Mouse (Mus musculus) heart, embryonic 11.5 days (tissue): ENCODE data around the gene Nudt4. TPM values are rescaled to one million over a fixed set of nuclear protein-coding genes. Genes with fewer than 3 reads are reported as not detected.

Experiments
- ATAC-seq: fragments of 200-750 bp; cut with Nextera tagmentation; replicated peaks from 2 replicates; pipeline ENCODE4 v1.8.0; 2017; ENCODE audit warnings: moderate library complexity; ENCODE audit not compliant: insufficient number of reproducible peaks, low FRiP score, low TSS enrichment
- H3K27ac ChIP-seq: fragments of 300-500 bp; sonication (generic); 2 replicates; pipeline ENCODE4 v1.5.1; 2014; ENCODE audit warnings: mild to moderate bottlenecking, low read depth, low read length
- H3K27me3 ChIP-seq: fragments of 300-500 bp; sonication (generic); 2 replicates; pipeline ENCODE4 v1.6.1; 2014; ENCODE audit warnings: mild to moderate bottlenecking, low read length, mixed read lengths; ENCODE audit not compliant: control insufficient read depth, insufficient read depth
- H3K36me3 ChIP-seq: fragments of 300-500 bp; sonication (generic); 2 replicates; pipeline ENCODE4 v1.6.1; 2014; ENCODE audit warnings: mild to moderate bottlenecking, low read length, moderate library complexity, mixed read lengths; ENCODE audit not compliant: control insufficient read depth, insufficient read depth
- H3K4me1 ChIP-seq: fragments of 300-500 bp; sonication (generic); 2 replicates; pipeline ENCODE4 v1.6.1; 2014; ENCODE audit warnings: low read length; ENCODE audit not compliant: control insufficient read depth, insufficient read depth
- H3K4me2 ChIP-seq: fragments of 300-500 bp; sonication (generic); 2 replicates; pipeline ENCODE4 v1.6.1; 2014; ENCODE audit warnings: mild to moderate bottlenecking, moderate library complexity
- H3K4me3 ChIP-seq: fragments of 300-500 bp; sonication (generic); 2 replicates; pipeline ENCODE4 v1.5.1; 2014; ENCODE audit warnings: low read depth, low read length
- H3K9ac ChIP-seq: fragments of 300-500 bp; sonication (generic); 2 replicates; pipeline ENCODE4 v1.6.1; 2014; ENCODE audit warnings: mild to moderate bottlenecking, low read depth, low read length, moderate library complexity
- H3K9me3 ChIP-seq: fragments of 300-500 bp; sonication (generic); replicated peaks from 2 replicates; pipeline ENCODE4 v1.6.1; 2016; ENCODE audit warnings: low read length; ENCODE audit not compliant: control insufficient read depth
- WGBS: fragments of 180-500 bp; shearing (Covaris S2); extraction: QIAGEN DNeasy Blood & Tissue Kit; methylation state at CpG from one replicate; pipeline ENCODE4 v1.1.7; 2014; ENCODE audit not compliant: insufficient replicate concordance; 5-methylcytosine and 5-hydroxymethylcytosine counted together
- polyA plus RNA-seq: library from polyadenylated mRNA; unstranded; fragments of >200 nt; fragmentation: Nextera tagmentation; extraction: Ambion mirVana; gene quantifications from 2 replicates; pipeline ENCODE4 v1.2.1, GENCODE M21; 2014

The Nudt4 gene
- polyA plus RNA-seq, 1 experiment from 2014 or later, result 147 TPM

DNA sequence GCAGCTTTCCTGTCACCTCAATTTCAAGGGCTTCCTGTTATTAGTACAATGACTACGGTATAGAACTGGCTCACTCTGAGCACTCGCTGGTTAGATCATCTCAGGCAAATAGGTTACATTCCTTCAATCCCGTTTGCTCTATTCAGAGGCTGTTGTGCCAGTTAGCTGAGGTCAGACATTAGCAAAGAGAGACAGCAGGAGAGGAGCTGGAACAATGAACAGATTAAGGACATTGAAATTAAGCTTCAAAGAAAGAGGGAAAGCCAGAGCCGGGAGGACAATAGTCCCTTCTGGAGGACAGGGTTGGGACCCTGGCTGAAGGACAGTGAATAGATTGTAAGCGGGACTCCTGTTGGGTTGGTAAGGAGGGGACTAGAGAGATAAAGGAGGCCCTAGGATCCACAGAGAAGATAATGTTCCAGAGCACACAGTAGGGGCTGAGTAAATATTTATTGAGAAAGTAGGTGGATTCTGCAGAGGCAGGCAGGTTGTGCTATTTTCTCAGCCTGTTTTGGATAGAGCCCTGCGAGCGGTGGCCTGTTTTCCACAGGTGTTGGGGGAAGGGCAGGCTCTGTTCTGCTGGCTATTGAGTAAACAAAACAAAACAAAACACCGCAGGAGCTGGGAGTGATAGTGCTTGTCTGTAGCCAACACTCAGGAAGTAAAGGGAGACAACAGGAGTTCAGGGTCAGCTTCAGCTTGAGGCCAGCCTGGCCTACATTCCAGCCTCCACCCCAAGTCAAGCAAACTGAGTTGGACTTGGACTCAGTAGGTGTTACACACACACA lies 32.1 kb upstream of the Nudt4 start:
- H3K4me1 ChIP-seq, result peaks cover 9% of the 10 kb centered on the region
- H3K4me2 ChIP-seq, result no peak overlapping the region; the same call in 1 of the 2 replicates
- WGBS, result 26% methylated on average over 8 of the region's 8 CpGs
- no peaks in the 10 kb centered on the region for H3K9me3 ChIP-seq
- H3K27me3 ChIP-seq, result no peaks in the 10 kb centered on the region
- H3K9ac ChIP-seq, result no peak overlapping the region
- H3K27ac ChIP-seq, result peak overlapping the region; percentile 32; the same call in 1 of the 2 replicates
- no peaks in the 10 kb centered on the region for H3K36me3 ChIP-seq
- no peak overlapping the region for H3K4me3 ChIP-seq
- ATAC-seq, result peak; percentile 44; the same call in 1 of the 2 replicates

DNA sequence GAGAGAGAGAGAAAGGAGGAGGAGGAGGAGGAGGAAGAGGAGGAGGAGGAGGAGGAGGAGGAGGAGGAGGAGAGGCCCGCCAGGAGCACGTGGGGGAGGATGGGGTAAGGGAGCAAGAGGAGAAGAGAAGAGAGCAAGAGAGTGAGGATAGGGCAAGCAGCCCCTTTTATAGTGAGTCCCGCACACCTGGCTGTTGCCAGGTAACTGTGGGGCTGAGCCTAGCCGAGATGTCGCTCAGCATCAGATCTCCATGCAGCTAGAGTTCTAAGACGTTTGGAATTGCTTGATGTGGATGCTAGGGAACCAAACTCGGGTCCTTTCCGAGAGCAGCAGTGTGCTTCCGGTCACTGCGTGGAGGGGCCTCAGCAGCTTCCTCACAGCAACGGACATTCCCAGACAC lies 30.5 kb upstream of the Nudt4 start:
- WGBS, result 56% methylated on average over 11 of the region's 11 CpGs
- Histone ChIP-seq H3K27ac (no peak overlapping the region), H3K4me1 (peaks cover 9% of the 10 kb centered on the region), H3K27me3 (no peaks in the 10 kb centered on the region), H3K9ac (no peak overlapping the region), H3K36me3 (no peaks in the 10 kb centered on the region), H3K4me3 (no peak overlapping the region), H3K9me3 (no peaks in the 10 kb centered on the region; the same call in 1 of the 2 replicates), H3K4me2 (no peak overlapping the region)
- no peak for ATAC-seq

DNA sequence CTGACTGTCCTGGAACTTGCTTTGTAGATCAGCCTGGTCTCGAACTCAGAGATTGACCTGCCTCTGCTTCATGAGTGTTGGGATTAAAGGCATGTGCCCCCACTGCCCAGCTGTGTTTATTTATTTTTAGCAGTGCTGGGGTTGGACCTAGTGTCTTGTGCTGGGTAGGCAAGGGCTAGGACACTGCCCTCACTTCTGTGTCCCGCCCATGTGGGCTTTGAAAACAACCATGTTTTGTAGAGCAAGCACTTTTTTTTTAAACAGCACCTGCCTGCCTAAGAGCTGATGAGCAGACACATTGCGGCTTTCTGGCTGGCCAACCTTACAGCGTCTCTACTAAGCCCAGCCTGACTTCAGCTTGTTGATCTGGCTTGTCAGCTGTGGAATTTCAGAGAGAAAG lies 27.3 kb upstream of the Nudt4 start:
- 81% methylated on average over 4 of the region's 4 CpGs for WGBS
- H3K4me1 ChIP-seq, result peaks cover 9% of the 10 kb centered on the region
- H3K4me2 ChIP-seq, result no peak overlapping the region
- H3K27ac ChIP-seq, result no peak overlapping the region
- ATAC-seq, result no peak
- no peaks in the 10 kb centered on the region for H3K27me3 ChIP-seq
- no peaks in the 10 kb centered on the region for H3K36me3 ChIP-seq
- H3K9ac ChIP-seq, result no peak overlapping the region
- no peaks in the 10 kb centered on the region; the same call in 1 of the 2 replicates for H3K9me3 ChIP-seq
- no peak overlapping the region for H3K4me3 ChIP-seq

DNA sequence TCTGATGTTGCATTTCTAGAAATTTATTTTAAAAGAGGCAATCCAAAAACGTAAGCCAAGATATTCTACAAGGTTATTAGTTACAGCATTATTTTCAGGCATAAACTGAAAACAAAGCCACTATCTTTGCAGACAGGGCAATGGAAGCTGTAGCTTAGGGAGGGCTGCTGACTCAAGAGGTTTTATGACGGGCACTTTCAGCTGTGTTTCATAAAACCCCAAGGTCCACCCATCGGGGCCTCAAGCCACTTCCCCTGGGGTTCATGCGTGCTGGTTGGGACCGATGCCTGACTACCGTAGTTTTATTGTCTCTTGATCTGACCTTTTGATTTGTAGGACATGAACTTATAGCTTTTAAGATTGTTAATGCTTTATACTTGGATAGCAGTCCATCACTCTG lies 26.2 kb upstream of the Nudt4 start:
- H3K4me3 ChIP-seq, result no peak overlapping the region
- H3K9me3 ChIP-seq, result no peaks in the 10 kb centered on the region; the same call in 1 of the 2 replicates
- H3K9ac ChIP-seq, result no peak overlapping the region
- no peaks in the 10 kb centered on the region for H3K27me3 ChIP-seq
- whole genome bisulfite sequencing, result 80% methylated on average over 6 of the region's 6 CpGs
- H3K36me3 ChIP-seq, result no peaks in the 10 kb centered on the region
- ATAC-seq, result no peak
- no peaks in the 10 kb centered on the region; the same call in 1 of the 2 replicates for H3K4me1 ChIP-seq
- H3K4me2 ChIP-seq, result no peak overlapping the region
- H3K27ac ChIP-seq, result no peak overlapping the region

DNA sequence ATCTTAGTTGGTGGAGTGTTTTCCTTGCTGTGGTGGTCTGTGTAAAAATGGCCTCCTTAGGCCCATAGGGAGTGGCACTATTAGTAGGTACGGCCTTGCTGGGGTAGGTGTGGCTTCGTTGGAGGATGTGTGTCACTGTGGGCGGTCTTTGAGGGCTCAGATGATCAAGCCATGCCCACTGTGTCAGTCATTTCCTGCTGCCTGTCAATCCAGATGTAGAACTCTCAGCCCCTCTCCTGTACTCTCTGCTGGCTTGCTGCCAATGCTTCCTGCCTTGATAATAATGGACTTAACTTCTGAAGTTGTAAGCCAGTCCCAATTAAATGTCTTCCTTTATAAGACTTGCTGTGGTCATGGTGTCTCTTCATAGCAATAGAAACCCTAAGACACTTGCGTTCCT lies 25.2 kb upstream of the Nudt4 start:
- Histone ChIP-seq H3K4me2 (no peak overlapping the region), H3K4me1 (no peaks in the 10 kb centered on the region), H3K36me3 (no peaks in the 10 kb centered on the region), H3K4me3 (no peak overlapping the region), H3K9me3 (no peaks in the 10 kb centered on the region; the same call in 1 of the 2 replicates), H3K27me3 (no peaks in the 10 kb centered on the region), H3K9ac (no peak overlapping the region), H3K27ac (no peak overlapping the region)
- no peak for ATAC-seq
- 88% methylated on average over 4 of the region's 4 CpGs for whole genome bisulfite sequencing

DNA sequence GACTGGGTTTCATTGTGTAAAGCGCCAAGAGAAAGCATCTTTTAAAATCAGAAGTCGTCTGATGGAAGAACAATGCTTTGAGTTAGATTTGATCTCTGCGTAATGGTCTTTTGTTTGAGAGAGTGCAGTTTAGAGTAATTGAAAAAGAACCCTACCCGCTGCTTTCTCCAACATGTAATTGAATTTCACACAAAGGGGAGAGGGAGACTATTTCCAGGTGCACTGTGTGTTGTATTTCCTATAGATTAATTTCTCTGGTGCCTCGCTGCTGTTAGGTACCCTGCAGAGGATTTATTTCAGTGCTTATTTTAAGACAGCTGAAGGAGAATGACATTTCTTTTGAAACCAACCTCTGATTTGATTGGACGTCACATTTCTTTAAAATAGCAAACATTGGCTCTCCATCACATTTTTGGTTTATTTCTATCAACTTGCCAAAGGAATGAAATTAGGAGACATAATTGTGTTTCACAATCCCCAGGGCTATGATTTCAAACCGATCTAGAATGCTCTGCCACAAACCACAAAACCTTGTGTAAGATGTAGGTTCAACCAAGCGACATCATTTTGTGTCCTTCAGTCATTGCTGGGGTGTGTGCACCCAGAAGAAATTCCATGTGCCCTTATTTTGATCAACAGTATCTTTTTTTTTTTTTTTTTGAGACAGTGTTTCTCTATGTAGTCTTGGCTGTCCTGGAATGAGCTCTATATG lies 23.7 kb upstream of the Nudt4 start:
- H3K9me3 ChIP-seq, result no peaks in the 10 kb centered on the region; the same call in 1 of the 2 replicates
- ATAC-seq, result no peak
- H3K9ac ChIP-seq, result no peak overlapping the region
- no peaks in the 10 kb centered on the region for H3K36me3 ChIP-seq
- no peaks in the 10 kb centered on the region for H3K4me1 ChIP-seq
- H3K4me3 ChIP-seq, result no peak overlapping the region
- H3K27ac ChIP-seq, result no peak overlapping the region
- no peaks in the 10 kb centered on the region for H3K27me3 ChIP-seq
- WGBS, result 82% methylated on average over 8 of the region's 8 CpGs
- no peak overlapping the region for H3K4me2 ChIP-seq

DNA sequence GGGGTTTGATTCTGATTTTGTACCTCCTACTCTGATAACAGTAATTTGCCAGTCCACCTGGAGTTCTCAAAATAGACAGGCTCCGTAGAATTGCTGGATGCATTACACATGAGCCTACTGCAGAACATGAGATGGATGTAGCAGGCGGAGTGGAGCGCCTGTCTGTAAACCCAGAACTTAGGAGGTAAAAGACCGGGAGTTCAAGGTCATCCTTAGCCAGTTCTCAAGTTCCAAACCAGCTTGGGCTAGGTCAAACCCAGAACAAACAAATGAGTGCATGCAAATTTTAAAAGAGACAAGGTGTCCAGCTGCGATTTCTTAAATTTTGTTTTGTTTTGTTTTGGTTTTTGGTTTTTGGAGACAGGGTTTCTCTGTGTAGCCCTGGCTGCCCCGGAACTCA lies 21.6 kb upstream of the Nudt4 start:
- no peak overlapping the region for H3K4me2 ChIP-seq
- no peaks in the 10 kb centered on the region for H3K4me1 ChIP-seq
- H3K4me3 ChIP-seq, result no peak overlapping the region
- H3K9me3 ChIP-seq, result no peaks in the 10 kb centered on the region; the same call in 1 of the 2 replicates
- no peak for ATAC-seq
- 86% methylated on average over 6 of the region's 6 CpGs for WGBS
- H3K36me3 ChIP-seq, result no peaks in the 10 kb centered on the region
- no peak overlapping the region for H3K27ac ChIP-seq
- H3K27me3 ChIP-seq, result no peaks in the 10 kb centered on the region
- H3K9ac ChIP-seq, result no peak overlapping the region

DNA sequence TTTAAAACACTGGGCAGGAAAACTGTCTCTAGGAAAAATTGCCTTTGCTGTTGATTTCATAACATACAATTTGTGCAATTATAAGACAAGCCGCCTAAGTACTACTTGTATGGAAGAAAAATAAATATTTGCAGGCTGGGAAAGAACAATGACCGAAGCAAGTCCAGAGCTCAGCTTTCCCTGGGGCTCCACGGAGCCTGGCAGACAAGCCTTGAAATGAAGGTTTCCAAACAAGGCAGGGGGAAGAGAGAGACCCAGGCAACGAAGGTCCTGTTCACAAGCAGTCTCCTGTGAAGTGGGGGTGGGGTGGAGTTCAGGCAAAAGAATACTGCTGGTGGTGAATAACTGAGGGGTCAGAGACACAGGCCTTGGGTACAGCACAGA lies 13.6 kb upstream of the Nudt4 start:
- Histone ChIP-seq H3K27ac (no peak overlapping the region), H3K4me3 (no peak overlapping the region), H3K4me2 (no peak overlapping the region), H3K27me3 (no peaks in the 10 kb centered on the region), H3K9me3 (no peaks in the 10 kb centered on the region), H3K9ac (no peak overlapping the region), H3K36me3 (no peaks in the 10 kb centered on the region), H3K4me1 (peaks cover 3% of the 10 kb centered on the region; the same call in 1 of the 2 replicates)
- ATAC-seq, result no peak
- WGBS, result 45% methylated on average over 4 of the region's 4 CpGs
